Comparison of ENCODE assay signal across 14 mouse cellular contexts in the genomic region with DNA sequence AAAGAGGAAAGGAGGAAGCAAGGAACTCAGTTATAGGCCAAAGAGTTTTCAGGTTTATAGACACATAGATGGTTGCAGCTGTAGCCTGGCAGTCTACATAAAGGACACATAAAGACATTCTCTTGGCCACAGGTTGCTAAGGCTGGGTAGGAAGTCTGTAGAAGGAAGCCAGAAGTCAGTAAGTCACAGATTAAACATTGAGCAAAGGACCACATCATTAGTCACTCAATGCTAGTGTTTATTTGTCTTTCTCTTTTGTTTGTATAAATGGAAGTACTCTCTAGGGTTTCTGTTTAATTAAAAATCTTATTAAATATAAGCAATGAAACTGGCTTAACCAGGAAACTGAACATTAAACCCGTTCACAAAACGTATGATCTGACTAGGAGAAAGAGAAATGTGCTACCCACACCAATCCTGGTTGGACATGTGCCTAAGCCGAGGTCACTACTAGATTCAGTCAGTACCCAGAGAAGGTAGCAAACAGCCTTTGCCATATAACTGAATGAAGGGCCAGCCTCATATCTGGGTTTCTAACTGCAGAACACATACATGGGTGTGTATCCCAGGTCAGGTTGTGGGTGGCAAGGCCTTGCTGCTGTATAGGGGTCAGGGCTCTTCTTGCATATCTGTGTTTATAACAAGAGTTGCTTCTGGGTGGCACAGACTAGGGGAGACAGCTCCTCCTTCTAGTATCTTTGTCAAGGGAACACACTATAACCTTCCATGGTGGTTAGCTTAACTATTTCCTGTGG.
"Had no signal": no experiment of that assay in that cellular context is flagged by ENCODE, and none has a peak within 500 bp of the region (broad histone marks: within the 10 kb centered on the region; RNA-seq: fewer than 3 reads in every experiment).

No protein-coding gene starts in this region.

- H3K4me2 ChIP-seq: liver, embryonic 13.5 days; midbrain, embryonic 13.5 days; neural tube, embryonic 12.5 days had no signal

- H3K27ac ChIP-seq: hindbrain, postnatal 0 days; left cerebral cortex, adult 2 months; limb, embryonic 10.5 days; liver, embryonic 13.5 days; macrophage; midbrain, embryonic 13.5 days; neural tube, embryonic 12.5 days had no signal

- H3K36me3 ChIP-seq: limb, embryonic 10.5 days; liver, embryonic 13.5 days; midbrain, embryonic 13.5 days; neural tube, embryonic 12.5 days had no signal

- H3K9ac ChIP-seq: liver, embryonic 13.5 days; liver, postnatal 0 days; midbrain, embryonic 13.5 days; neural tube, embryonic 12.5 days had no signal

- DNase-seq: kidney, adult 18-20 months; kidney, postnatal 14 days; liver, embryonic 13.5 days; liver, postnatal 0 days; retina, postnatal 1 day; thymus, adult 18-20 months; thymus, postnatal 14 days had no signal

- H3K4me3 ChIP-seq: left cerebral cortex, adult 2 months; limb, embryonic 10.5 days; liver, embryonic 13.5 days; midbrain, embryonic 13.5 days; myocyte; neural tube, embryonic 12.5 days had no signal

- H3K9me3 ChIP-seq: limb, embryonic 10.5 days; liver, embryonic 13.5 days; midbrain, embryonic 13.5 days; neural tube, embryonic 12.5 days had no signal

- H3K4me1 ChIP-seq: limb, embryonic 10.5 days; liver, embryonic 13.5 days; midbrain, embryonic 13.5 days; neural tube, embryonic 12.5 days had no signal

- H3K27me3 ChIP-seq: liver, embryonic 13.5 days; midbrain, embryonic 13.5 days; neural tube, embryonic 12.5 days had no signal

- ATAC-seq: hindbrain, postnatal 0 days; liver, postnatal 0 days; midbrain, embryonic 13.5 days had no signal
